ENCODE assay signal across 8 mouse cellular contexts in the genomic region with DNA sequence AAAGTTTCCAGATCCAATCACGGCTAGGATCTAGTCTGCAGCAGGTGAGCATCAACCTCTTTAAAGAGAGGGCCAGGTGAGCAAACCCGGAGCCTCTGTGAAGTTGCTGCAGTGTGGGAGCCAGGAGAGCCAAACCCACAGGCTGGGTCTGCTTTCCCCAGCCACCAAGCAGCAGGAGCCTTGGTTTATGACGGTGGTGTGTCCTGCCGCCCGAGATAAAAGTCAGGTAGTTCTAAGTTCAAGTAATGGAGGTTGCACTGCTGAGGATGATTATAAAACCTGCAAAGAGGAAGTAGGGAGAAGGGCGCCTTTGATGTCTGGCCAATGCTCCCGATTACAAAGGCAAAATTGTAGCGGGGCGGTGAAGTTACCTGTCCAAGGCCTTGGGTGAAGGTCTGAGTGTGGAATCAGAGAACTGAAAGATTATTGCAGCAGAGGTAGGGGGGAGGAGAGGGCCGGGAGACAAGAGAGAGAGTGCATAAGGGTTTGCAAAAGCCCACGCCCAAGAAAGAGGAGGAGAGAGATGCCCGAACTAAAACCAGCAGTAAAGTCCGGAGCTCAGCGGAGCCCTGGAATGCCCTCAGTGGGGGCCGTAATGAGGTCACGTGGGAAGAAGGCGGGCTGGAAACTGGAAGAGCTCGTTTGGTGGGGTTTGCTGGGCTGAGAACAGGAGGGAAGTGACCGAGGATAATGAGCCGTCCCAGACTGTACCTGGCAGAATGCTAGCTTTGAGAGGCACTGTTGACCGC. TPM values are rescaled to one million over a fixed set of nuclear protein-coding genes. Genes with fewer than 3 reads are reported as not detected.
A peak's percentile ranks its signal among the peaks of the same experiment; 100 is the strongest.
DNase-seq lines count a peak whose midpoint lies in the region; ATAC-seq lines count a peak whose summit lies in the region.

No protein-coding gene starts in this region.

- peaks cover 15% of the 10 kb centered on the region for H3K36me3 ChIP-seq in megakaryocyte, embryonic 14.5 days (replicated peaks; ENCODE audit: low read length)
- H3K36me3 ChIP-seq in stomach, embryonic 14.5 days (ENCODE audit: control insufficient read depth, insufficient read depth, low read length) = no peaks in the 10 kb centered on the region

- no peaks in the 10 kb centered on the region for H3K27me3 ChIP-seq in megakaryocyte, embryonic 14.5 days (replicated peaks)
- no peaks in the 10 kb centered on the region for H3K27me3 ChIP-seq in stomach, embryonic 14.5 days (ENCODE audit: control insufficient read depth, insufficient read depth, low read length)

- H3K4me1 ChIP-seq in megakaryocyte, embryonic 14.5 days = peaks cover 72% of the 10 kb centered on the region
- H3K4me1 ChIP-seq in stomach, embryonic 14.5 days (ENCODE audit: control insufficient read depth, insufficient read depth, low read length) = peaks cover 8% of the 10 kb centered on the region; the same call in 1 of the 2 replicates

- 7% methylated on average over 21 of the region's 21 CpGs for WGBS in stomach, embryonic 14.5 days

- no peaks in the 10 kb centered on the region for H3K9me3 ChIP-seq in megakaryocyte, embryonic 14.5 days
- H3K9me3 ChIP-seq in stomach, embryonic 14.5 days (ENCODE audit: control insufficient read depth, low read depth, low read length) = no peaks in the 10 kb centered on the region

- H3K9ac ChIP-seq in stomach, embryonic 14.5 days (replicated peaks; ENCODE audit: low read depth, low read length) = no peak overlapping the region

- peak; percentile 36 to 45 for DNase-seq in B cell, adult 2 months
- DNase-seq in adrenal gland, postnatal 36 days = peak; percentile 42 to 47
- DNase-seq in kidney, postnatal 14 days = peak; percentile 83
- DNase-seq in right cerebral cortex, postnatal 14 days = no peak

- H3K4me3 ChIP-seq in megakaryocyte, embryonic 14.5 days (replicated peaks) = peak overlapping the region; percentile 11
- H3K4me3 ChIP-seq in stomach, embryonic 14.5 days (ENCODE audit: low read depth, low read length) = peak overlapping the region; percentile 11; the same call in 1 of the 2 replicates

- peak overlapping the region; percentile 86; the same call in 1 of the 2 replicates for H3K27ac ChIP-seq in stomach, embryonic 14.5 days (ENCODE audit: low read length)

- peak; percentile 52 for ATAC-seq in granulocyte monocyte progenitor cell, adult 5-6 weeks (replicated peaks; ENCODE audit: poor library complexity, severe bottlenecking)
- peak; percentile 92 for ATAC-seq in stomach, embryonic 14.5 days (ENCODE audit: insufficient number of reproducible peaks, insufficient read depth, low FRiP score, low read depth)
- no peak for ATAC-seq in activated CD4-positive, CD25-positive, alpha-beta regulatory T cell, adult 4 months

- H3K4me2 ChIP-seq in stomach, embryonic 14.5 days (replicated peaks; ENCODE audit: low read depth, low read length) = peak overlapping the region; percentile 43

RNA-seq across cellular contexts. Expression of a gene that starts 27.7 kb away (rescaled TPM):
- 10 to 100 TPM; 60.5 to 90.0 TPM for total RNA-seq in adrenal gland, postnatal 36 days (2021)
- 130 and 136 TPM in 2 replicates for total RNA-seq in granulocyte monocyte progenitor cell, adult 5-6 weeks (2014; fragmentation: Nextera tagmentation)
- total RNA-seq in granulocyte monocyte progenitor cell, adult 5-6 weeks (2017) = 58.6 and 81.1 TPM in 2 replicates
- 5.6 and 15.5 TPM in 2 replicates for polyA plus RNA-seq in megakaryocyte, embryonic 14.5 days (2012; ENCODE audit: insufficient read depth, low replicate concordance)
- 133 and 151 TPM in 2 replicates for polyA plus RNA-seq in stomach, embryonic 14.5 days (2014; fragmentation: Nextera tagmentation; extraction: Ambion mirVana)
- 100 to 1,000 TPM; 373 to 410 TPM for polyA plus RNA-seq in activated CD4-positive, CD25-positive, alpha-beta regulatory T cell, adult 4 months (2017; shearing (Covaris generic))

RNA-seq across cellular contexts. Expression of a gene that starts 47.2 kb away (rescaled TPM):
- total RNA-seq in adrenal gland, postnatal 36 days (2021) = 1 to 10 TPM; 6.2 to 8.9 TPM
- 4.5 and 16.1 TPM in 2 replicates for total RNA-seq in granulocyte monocyte progenitor cell, adult 5-6 weeks (2014; fragmentation: Nextera tagmentation)
- 4.2 and 6.7 TPM in 2 replicates for total RNA-seq in granulocyte monocyte progenitor cell, adult 5-6 weeks (2017)
- 1.0 and 2.7 TPM in 2 replicates for polyA plus RNA-seq in megakaryocyte, embryonic 14.5 days (2012; ENCODE audit: insufficient read depth, low replicate concordance)
- 19.7 and 20.2 TPM in 2 replicates for polyA plus RNA-seq in stomach, embryonic 14.5 days (2014; fragmentation: Nextera tagmentation; extraction: Ambion mirVana)
- 10 to 100 TPM; 23.8 to 25.3 TPM for polyA plus RNA-seq in activated CD4-positive, CD25-positive, alpha-beta regulatory T cell, adult 4 months (2017; shearing (Covaris generic))

RNA-seq across cellular contexts. Expression of a gene that starts 50.7 kb away (rescaled TPM):
- 1 to 10 TPM; 3.5 to 5.0 TPM for total RNA-seq in adrenal gland, postnatal 36 days (2021)
- total RNA-seq in granulocyte monocyte progenitor cell, adult 5-6 weeks (2014; fragmentation: Nextera tagmentation) = 100 and 132 TPM in 2 replicates
- total RNA-seq in granulocyte monocyte progenitor cell, adult 5-6 weeks (2017) = 51.8 and 56.2 TPM in 2 replicates
- 12.9 and 13.9 TPM in 2 replicates for polyA plus RNA-seq in megakaryocyte, embryonic 14.5 days (2012; ENCODE audit: insufficient read depth, low replicate concordance)
- polyA plus RNA-seq in stomach, embryonic 14.5 days (2014; fragmentation: Nextera tagmentation; extraction: Ambion mirVana) = 3.1 TPM in 2 replicates
- 1 to 10 TPM; 1.6 to 2.4 TPM for polyA plus RNA-seq in activated CD4-positive, CD25-positive, alpha-beta regulatory T cell, adult 4 months (2017; shearing (Covaris generic))
